ENCODE assay signal across 10 mouse cellular contexts in the genomic region with DNA sequence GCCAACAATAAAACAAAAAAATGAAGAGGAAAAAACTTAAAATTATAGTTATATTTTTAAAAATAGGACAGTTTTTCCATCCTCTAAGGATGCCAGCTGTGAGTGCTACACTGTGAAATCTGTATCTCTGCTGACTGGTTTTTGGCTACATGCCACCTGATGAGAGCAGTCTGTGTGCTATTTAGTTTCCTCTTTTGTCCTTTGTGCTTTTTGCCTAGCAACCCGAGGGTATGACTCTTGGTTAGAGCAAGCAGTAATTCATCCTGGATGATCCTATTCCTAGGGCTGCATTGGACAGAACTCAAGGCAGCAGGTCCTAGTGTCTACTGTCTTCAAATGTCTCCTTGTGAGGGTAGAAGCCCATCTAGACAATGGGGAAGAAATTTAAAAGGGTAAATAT.
DNase-seq lines count a peak whose midpoint lies in the region; ATAC-seq lines count a peak whose summit lies in the region.
"Had no signal": no experiment of that assay in that cellular context is flagged by ENCODE, and none has a peak within 500 bp of the region (broad histone marks: within the 10 kb centered on the region; RNA-seq: fewer than 3 reads in every experiment).

No protein-coding gene starts in this region.

- WGBS in hindbrain, embryonic 12.5 days: 10% methylated on average over 1 of the region's 1 CpGs
- 26% methylated on average over 1 of the region's 1 CpGs for WGBS in liver, embryonic 12.5 days (ENCODE audit: insufficient replicate concordance)

- DNase-seq in cerebellum, adult 8-10 months: no peak
- DNase-seq in A20 (ENCODE audit: low read depth, low spot score): peak; percentile 15
- peak; percentile 41 for DNase-seq in left cerebral cortex, postnatal 4 days
- no peak for DNase-seq in lung, postnatal 10 days
- DNase-seq in thymus, postnatal 36 days: no peak
- DNase-seq: gastrocnemius, postnatal 36 days; liver, embryonic 13.5 days had no signal

- H3K4me1 ChIP-seq in hindbrain, embryonic 12.5 days: no peaks in the 10 kb centered on the region
- H3K4me1 ChIP-seq in liver, embryonic 12.5 days: no peaks in the 10 kb centered on the region
- H3K4me1 ChIP-seq: liver, embryonic 13.5 days had no signal

- no peaks in the 10 kb centered on the region for H3K27me3 ChIP-seq in hindbrain, embryonic 12.5 days
- no peaks in the 10 kb centered on the region for H3K27me3 ChIP-seq in liver, embryonic 12.5 days (replicated peaks)
- H3K27me3 ChIP-seq: liver, embryonic 13.5 days had no signal

- H3K9me3 ChIP-seq in hindbrain, embryonic 12.5 days (replicated peaks): no peaks in the 10 kb centered on the region
- no peaks in the 10 kb centered on the region for H3K9me3 ChIP-seq in liver, embryonic 12.5 days (replicated peaks)
- H3K9me3 ChIP-seq: liver, embryonic 13.5 days had no signal

- no peak overlapping the region for H3K9ac ChIP-seq in hindbrain, embryonic 12.5 days
- no peak overlapping the region for H3K9ac ChIP-seq in liver, embryonic 12.5 days
- H3K9ac ChIP-seq: liver, embryonic 13.5 days had no signal

- no peaks in the 10 kb centered on the region for H3K36me3 ChIP-seq in hindbrain, embryonic 12.5 days
- H3K36me3 ChIP-seq in liver, embryonic 12.5 days: no peaks in the 10 kb centered on the region
- H3K36me3 ChIP-seq: liver, embryonic 13.5 days had no signal

- H3K4me3 ChIP-seq in hindbrain, embryonic 12.5 days: no peak overlapping the region
- no peak overlapping the region for H3K4me3 ChIP-seq in liver, embryonic 12.5 days
- H3K4me3 ChIP-seq: liver, embryonic 13.5 days had no signal

- H3K27ac ChIP-seq in hindbrain, embryonic 12.5 days: no peak overlapping the region
- H3K27ac ChIP-seq in liver, embryonic 12.5 days: no peak overlapping the region
- H3K27ac ChIP-seq: liver, embryonic 13.5 days had no signal

- ATAC-seq in cerebellum, adult (ENCODE audit: insufficient number of reproducible peaks, low FRiP score, low TSS enrichment): peak; percentile 36; the same call in 1 of the 2 replicates
- peak; percentile 86 for ATAC-seq in hindbrain, embryonic 12.5 days (ENCODE audit: low FRiP score)
- ATAC-seq in liver, embryonic 12.5 days: no peak

- intact Hi-C loops in left cerebral cortex, postnatal 4 days (cut with DNase I): no loop called here

- no peak overlapping the region for H3K4me2 ChIP-seq in hindbrain, embryonic 12.5 days (replicated peaks)
- no peak overlapping the region for H3K4me2 ChIP-seq in liver, embryonic 12.5 days
- H3K4me2 ChIP-seq: liver, embryonic 13.5 days had no signal

Comparison
In these comparisons a context has a peak if more than half of its experiments do, and no peak if none do; other contexts are left out.
1. DNase-seq: peak in A20 (single experiment) and left cerebral cortex, postnatal 4 days (single experiment); none in cerebellum, adult 8-10 months (single experiment), lung, postnatal 10 days (single experiment) and thymus, postnatal 36 days (0 of 2).